8 mouse cellular contexts compared by ENCODE assay signal in genomic region chr6:54974501-54974900, GRCm38 (mm10). TPM values are rescaled to one million over a fixed set of nuclear protein-coding genes. Genes with fewer than 3 reads are reported as not detected.
A peak's percentile ranks its signal among the peaks of the same experiment; 100 is the strongest.
DNase-seq lines count a peak whose midpoint lies in the region; ATAC-seq lines count a peak whose summit lies in the region.

No protein-coding gene starts in this region.

- no peaks in the 10 kb centered on the region for H3K4me1 ChIP-seq in kidney, embryonic 14.5 days (ENCODE audit: control insufficient read depth, insufficient read depth, low read length)
- H3K4me1 ChIP-seq in hindbrain, embryonic 13.5 days (replicated peaks) = peaks cover 16% of the 10 kb centered on the region

- H3K4me3 ChIP-seq in kidney, embryonic 14.5 days (ENCODE audit: low read length) = no peak overlapping the region
- no peak overlapping the region for H3K4me3 ChIP-seq in hindbrain, embryonic 13.5 days

- no peaks in the 10 kb centered on the region for H3K36me3 ChIP-seq in kidney, embryonic 14.5 days (ENCODE audit: control insufficient read depth, insufficient read depth, low read length)
- H3K36me3 ChIP-seq in hindbrain, embryonic 13.5 days = no peaks in the 10 kb centered on the region

- DNase-seq in adrenal gland, adult 2 months = peak; percentile 41
- no peak for DNase-seq in adrenal gland, adult 8-10 months
- DNase-seq in kidney, adult 8-10 months = peak; percentile 32 to 34
- DNase-seq in brain, adult 2 months (ENCODE audit: low read depth, low spot score) = peak; percentile 35
- DNase-seq in retina, embryonic 14.5 days (ENCODE audit: low spot score) = peak; percentile 45
- DNase-seq in ovary, postnatal 10 days (ENCODE audit: low spot score) = no peak

- H3K9me3 ChIP-seq in kidney, embryonic 14.5 days (ENCODE audit: control insufficient read depth, low read length) = no peaks in the 10 kb centered on the region
- H3K9me3 ChIP-seq in hindbrain, embryonic 13.5 days = no peaks in the 10 kb centered on the region

- H3K9ac ChIP-seq in kidney, embryonic 14.5 days (ENCODE audit: low read depth, low read length) = no peak overlapping the region
- no peak overlapping the region for H3K9ac ChIP-seq in hindbrain, embryonic 13.5 days

- ATAC-seq in kidney, embryonic 14.5 days (ENCODE audit: low FRiP score, low TSS enrichment) = no peak
- ATAC-seq in hindbrain, embryonic 13.5 days (ENCODE audit: low FRiP score) = no peak

- no peak overlapping the region for H3K27ac ChIP-seq in kidney, embryonic 14.5 days (ENCODE audit: low read depth, low read length)
- no peak overlapping the region for H3K27ac ChIP-seq in hindbrain, embryonic 13.5 days

- no peak overlapping the region for H3K4me2 ChIP-seq in kidney, embryonic 14.5 days (replicated peaks; ENCODE audit: low read depth, low read length)
- H3K4me2 ChIP-seq in hindbrain, embryonic 13.5 days = no peak overlapping the region

- peaks cover 6% of the 10 kb centered on the region; the same call in 1 of the 2 replicates for H3K27me3 ChIP-seq in kidney, embryonic 14.5 days (ENCODE audit: control insufficient read depth, insufficient read depth, low read length)
- H3K27me3 ChIP-seq in hindbrain, embryonic 13.5 days = peaks cover 39% of the 10 kb centered on the region

- WGBS in kidney, embryonic 14.5 days = 68% methylated on average over 5 of the region's 5 CpGs
- 69% methylated on average over 5 of the region's 5 CpGs for WGBS in hindbrain, embryonic 13.5 days

RNA-seq across cellular contexts. Expression of gene Nod1, which starts 2.1 kb away (rescaled TPM):
- 10 to 100 TPM in 1 of 2 experiments, 1 to 10 TPM in 1; 9.2 to 13.1 TPM for total RNA-seq in adrenal gland, adult 2 months (2021)
- 24.8 and 28.8 TPM in 2 replicates for polyA plus RNA-seq in adrenal gland, adult 2 months (2012; rRNA removed)
- 10 to 100 TPM in 2 of 4 experiments, 1 to 10 TPM in 2; 9.1 to 14.0 (median 11.6) TPM for total RNA-seq in adrenal gland, adult 8-10 months (2022)
- 1.8 and 3.6 TPM in 2 replicates for polyA plus RNA-seq in kidney, embryonic 14.5 days (2014; fragmentation: Nextera tagmentation; extraction: Ambion mirVana)
- 2.4 TPM in 2 replicates for polyA plus RNA-seq in hindbrain, embryonic 13.5 days (2015; fragmentation: Nextera tagmentation; extraction: Ambion mirVana)

RNA-seq across cellular contexts. Expression of gene Ggct, which starts 18.2 kb away (rescaled TPM):
- 1 to 10 TPM; 6.2 to 6.4 TPM for total RNA-seq in adrenal gland, adult 2 months (2021)
- 0.68 and 0.97 TPM in 2 replicates for polyA plus RNA-seq in adrenal gland, adult 2 months (2012; rRNA removed)
- 10 to 100 TPM in 1 of 4 experiments, 1 to 10 TPM in 3; 4.7 to 17.0 (median 7.3) TPM for total RNA-seq in adrenal gland, adult 8-10 months (2022)
- 8.9 and 10.8 TPM in 2 replicates for polyA plus RNA-seq in kidney, embryonic 14.5 days (2014; fragmentation: Nextera tagmentation; extraction: Ambion mirVana)
- polyA plus RNA-seq in hindbrain, embryonic 13.5 days (2015; fragmentation: Nextera tagmentation; extraction: Ambion mirVana) = 14.8 and 15.3 TPM in 2 replicates

Comparison
In these comparisons a context has a peak if more than half of its experiments do, and no peak if none do; other contexts are left out.
1. DNase-seq: peak in adrenal gland, adult 2 months (single experiment), kidney, adult 8-10 months (2 of 2), brain, adult 2 months (single experiment) and retina, embryonic 14.5 days (single experiment); none in adrenal gland, adult 8-10 months (single experiment) and ovary, postnatal 10 days (single experiment).